Mouse (Mus musculus): ENCODE data around the gene Negr1. TPM values are rescaled to one million over a fixed set of nuclear protein-coding genes. Genes with fewer than 3 reads are reported as not detected.

The Negr1 gene
- total and polyA plus RNA-seq, 3 experiments = not detected

- peak overlapping the region; percentile 85; the same call in 1 of the 2 replicates for H3K4me2 ChIP-seq (ENCODE audit: insufficient read depth, low read depth, poor library complexity, severe bottlenecking)
- no peaks in the 10 kb centered on the region; the same call in 1 of the 2 replicates for H3K79me2 ChIP-seq (replicated peaks; ENCODE audit: control insufficient read depth, extremely low read depth, insufficient read depth, poor library complexity, severe bottlenecking)
- H3K27me3 ChIP-seq (replicated peaks) = peaks cover 4% of the 10 kb centered on the region
- H3K9ac ChIP-seq (ENCODE audit: insufficient read depth, low read depth) = no peak overlapping the region
- H3K4me1 ChIP-seq (ENCODE audit: control insufficient read depth in 1 of 2, insufficient read depth in 2 of 2) = peaks cover 0 to 6% of the 10 kb centered on the region in 2 experiments; a peak in 2 of 4 replicates
- H3K27ac ChIP-seq (ENCODE audit: insufficient read depth, low read depth) = no peak overlapping the region
- TF ChIP-seq CHD2 (IDR thresholded peaks at IDR 0.05; ENCODE audit: low read length) (no peak), NELFE (IDR thresholded peaks at IDR 0.05; ENCODE audit: low read depth, low read length) (0 out of 2 replicates have a peak, but pooled peaks have one; percentile 36), SIN3A (IDR thresholded peaks at IDR 0.05; ENCODE audit: low read length) (no peak), E2F4 (IDR thresholded peaks at IDR 0.05; ENCODE audit: insufficient replicate concordance, low read depth, low read length) (no peak), CTCF (conservative IDR thresholded peaks at IDR 0.05 in 1 of 2, IDR thresholded peaks at IDR 0.05 in 1 of 2; ENCODE audit: low read depth in 2 of 2, low read length in 2 of 2) (peak; percentile 65 to 93), ZC3H11A (IDR thresholded peaks at IDR 0.05; ENCODE audit: low read depth, low read length) (peak; percentile 58), RAD21 (IDR thresholded peaks at IDR 0.05; ENCODE audit: low read depth, low read length) (peak; percentile 88), NRF1 (IDR thresholded peaks at IDR 0.05; ENCODE audit: low read depth, low read length) (no peak), MAX (IDR thresholded peaks at IDR 0.05; ENCODE audit: low read length) (no peak), ELF1 (IDR thresholded peaks at IDR 0.05; ENCODE audit: low read depth, low read length) (no peak), USF1 (IDR thresholded peaks at IDR 0.05; ENCODE audit: low read depth, low read length) (no peak), MEF2A (IDR thresholded peaks at IDR 0.05; ENCODE audit: borderline replicate concordance, low read depth, low read length) (no peak), EP300 (IDR thresholded peaks at IDR 0.05; ENCODE audit: low read length) (no peak), JUN (IDR thresholded peaks at IDR 0.05; ENCODE audit: insufficient read depth, low read depth, low read length) (no peak), USF2 (conservative IDR thresholded peaks at IDR 0.05; ENCODE audit: low read depth, low read length) (no peak), TBP (conservative IDR thresholded peaks at IDR 0.05; ENCODE audit: low read depth, low read length) (no peak), POLR2AphosphoS2 (IDR thresholded peaks at IDR 0.05; ENCODE audit: low read depth, low read length) (no peak), ZMIZ1 (IDR thresholded peaks at IDR 0.05; ENCODE audit: low read depth, low read length) (no peak), JUND (conservative IDR thresholded peaks at IDR 0.05; ENCODE audit: low read depth, low read length) (no peak), MAFK (IDR thresholded peaks at IDR 0.05; ENCODE audit: insufficient replicate concordance, low read length) (no peak), CHD1 (IDR thresholded peaks at IDR 0.05; ENCODE audit: low read depth, low read length) (no peak), SMC3 (IDR thresholded peaks at IDR 0.05; ENCODE audit: low read depth, low read length) (peak; percentile 96), KAT2A (IDR thresholded peaks at IDR 0.05; ENCODE audit: insufficient replicate concordance, low read length) (no peak), MYC (IDR thresholded peaks at IDR 0.05; ENCODE audit: low read depth, low read length) (0 out of 2 replicates have a peak, but pooled peaks have one; percentile 28), TCF12 (IDR thresholded peaks at IDR 0.05; ENCODE audit: low read depth, low read length) (no peak), RCOR1 (conservative IDR thresholded peaks at IDR 0.05; ENCODE audit: low read depth, low read length) (no peak), ETS1 (conservative IDR thresholded peaks at IDR 0.05; ENCODE audit: low read depth, low read length) (no peak), MXI1 (IDR thresholded peaks at IDR 0.05; ENCODE audit: low read depth, low read length) (no peak), MAZ (IDR thresholded peaks at IDR 0.05; ENCODE audit: low read depth, low read length) (no peak), POLR2A (IDR thresholded peaks at IDR 0.05; ENCODE audit: low read depth, low read length) (no peak), UBTF (IDR thresholded peaks at IDR 0.05; ENCODE audit: low read depth, low read length) (no peak), IRF4 (IDR thresholded peaks at IDR 0.05; ENCODE audit: low read depth, low read length) (0 out of 2 replicates have a peak, but pooled peaks have one; percentile 21), ZNF384 (IDR thresholded peaks at IDR 0.05; ENCODE audit: low read depth, low read length) (no peak), BHLHE40 (IDR thresholded peaks at IDR 0.05; ENCODE audit: low read depth, low read length) (no peak), ZKSCAN1 (IDR thresholded peaks at IDR 0.05; ENCODE audit: borderline replicate concordance, low read depth, low read length) (no peak), HCFC1 (IDR thresholded peaks at IDR 0.05; ENCODE audit: low read depth, low read length) (no peak), GABPA (IDR thresholded peaks at IDR 0.05; ENCODE audit: insufficient replicate concordance, low read depth, low read length) (no peak), PAX5 (IDR thresholded peaks at IDR 0.05; ENCODE audit: low read length) (no peak)
- H3K4me3 ChIP-seq (replicated peaks in 1 of 3; ENCODE audit: low read depth in 2 of 3, low read length in 2 of 3, poor library complexity in 1 of 3) = no peak overlapping the region
- H3K36me3 ChIP-seq (replicated peaks in 1 of 2; ENCODE audit: control insufficient read depth in 1 of 2, insufficient read depth in 1 of 2, low read length in 1 of 2) = no peaks in the 10 kb centered on the region
- no peaks in the 10 kb centered on the region for H3K9me3 ChIP-seq (replicated peaks; ENCODE audit: low read length)
- in situ Hi-C loops (cut with MboI; ENCODE audit: low pct_ligation_motif_present, low pct_unique_long_range_greater_than_20kb, low sequenced_read_pairs) = loop anchor here (5.0 to 10.0 kb wide), 2 partner anchors 212 to 285 kb away; no protein-coding TSS in a partner anchor
- DNase-seq (ENCODE audit: extremely low read depth) = peak; percentile 71
- dilution Hi-C loops (cut with MboI; ENCODE audit: extremely low pct_ligation_motif_present, extremely low pct_unique_long_range_greater_than_20kb, low sequenced_read_pairs) = no loop called here
Observed at GRCm38 (mm10) chr3:157232723-157233122, 671.1 kb downstream of the Negr1 start.
